Mouse (Mus musculus) CH12.LX (cell line): Measurements from ENCODE around the gene Lsg1.

Source experiments
- CTCF ChIP-seq, 2 experiments: IDR thresholded peaks in 1 of 2; conservative IDR thresholded peaks in 1 of 2; 2 replicates each; pipeline ENCODE4 v1.5.1; 2011 to 2012; ENCODE audit warnings: low read depth in 2 of 2, low read length in 2 of 2, improper control_type of control experiment in 1 of 2, inconsistent platforms in 1 of 2, mild to moderate bottlenecking in 1 of 2, moderate library complexity in 1 of 2
- EP300 ChIP-seq: IDR thresholded peaks from 2 replicates; pipeline ENCODE4 v1.6.1; 2011; ENCODE audit warnings: low read length, improper control_type of control experiment
- MAX ChIP-seq: IDR thresholded peaks from 2 replicates; pipeline ENCODE4 v1.6.1; 2011; ENCODE audit warnings: low read length, improper control_type of control experiment
- POLR2A ChIP-seq: IDR thresholded peaks from 2 replicates; pipeline ENCODE4 v1.6.1; 2011; ENCODE audit warnings: low read depth, mild to moderate bottlenecking, improper control_type of control experiment, low read length
- SMC3 ChIP-seq: IDR thresholded peaks from 2 replicates; pipeline ENCODE4 v1.6.1; 2011; ENCODE audit warnings: low read depth, low read length, improper control_type of control experiment
- TCF12 ChIP-seq: IDR thresholded peaks from 2 replicates; pipeline ENCODE4 v1.6.1; 2014; ENCODE audit warnings: low read depth, mild to moderate bottlenecking, inconsistent platforms, low read length, improper control_type of control experiment
- UBTF ChIP-seq: IDR thresholded peaks from 2 replicates; pipeline ENCODE4 v1.6.1; 2012; ENCODE audit warnings: low read depth, mild to moderate bottlenecking, inconsistent platforms, low read length, improper control_type of control experiment, moderate library complexity

DNA sequence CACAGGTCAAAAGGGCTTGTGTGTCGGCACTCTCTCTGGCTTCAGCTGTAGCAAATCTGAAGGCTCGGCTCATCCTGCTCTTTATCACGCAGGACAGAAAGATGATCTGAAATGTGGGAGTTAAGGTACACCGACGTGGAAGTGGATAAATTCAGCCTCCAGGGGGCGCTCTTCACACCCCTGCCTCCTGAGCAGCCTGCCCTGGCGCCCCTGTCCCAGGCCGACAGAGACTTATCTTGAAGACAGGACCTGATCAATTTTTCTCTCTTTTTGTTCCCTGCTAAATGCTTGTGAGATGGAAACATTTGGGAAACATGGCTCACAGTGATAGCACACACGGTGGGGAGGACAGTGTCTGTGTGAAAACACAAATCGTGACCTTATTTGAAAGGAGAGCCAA, 48.0 kb downstream of the Lsg1 start:
- peak; percentile 84 to 86 for TF ChIP-seq CTCF (conservative IDR thresholded peaks at IDR 0.05 in 1 of 2, IDR thresholded peaks at IDR 0.05 in 1 of 2; ENCODE audit: low read depth in 2 of 2, low read length in 2 of 2)
- TF ChIP-seq SMC3 = peak; percentile 68
- no peak for TF ChIP-seq UBTF
- no peak for TF ChIP-seq POLR2A
- no peak for TF ChIP-seq MAX
- TF ChIP-seq EP300 = no peak
- no peak for TF ChIP-seq TCF12
